Mouse (Mus musculus) MEL (cell line): Measurements from ENCODE around the gene Lct.

Experiments
- CTCF ChIP-seq, 3 experiments: IDR thresholded peaks in 2 of 3; conservative IDR thresholded peaks in 1 of 3; 2 replicates each; pipeline ENCODE4 v1.5.1; 2011 to 2012; ENCODE audit warnings: low read length in 3 of 3, low read depth in 2 of 3, mild to moderate bottlenecking in 2 of 3, improper control_type of control experiment in 1 of 3, inconsistent platforms in 1 of 3, mixed read lengths in 1 of 3, moderate library complexity in 1 of 3; ENCODE audit not compliant: control insufficient read depth in 1 of 3, insufficient read depth in 1 of 3, poor library complexity in 1 of 3, severe bottlenecking in 1 of 3
- E2F4 ChIP-seq: IDR thresholded peaks from 2 replicates; pipeline ENCODE4 v1.6.1; 2011; ENCODE audit warnings: low read depth, low read length, improper control_type of control experiment, borderline replicate concordance
- ELF1 ChIP-seq: IDR thresholded peaks from 2 replicates; pipeline ENCODE4 v1.6.1; 2014; ENCODE audit warnings: low read depth, mild to moderate bottlenecking, inconsistent platforms, low read length, improper control_type of control experiment, moderate library complexity
- GABPA ChIP-seq: IDR thresholded peaks from 2 replicates; pipeline ENCODE4 v1.6.1; 2012; ENCODE audit warnings: low read depth, mild to moderate bottlenecking, inconsistent platforms, low read length, improper control_type of control experiment, moderate library complexity
- GATA1 ChIP-seq: IDR thresholded peaks from 2 replicates; pipeline ENCODE4 v1.6.1; 2011; ENCODE audit warnings: low read depth, low read length, improper control_type of control experiment
- JUND ChIP-seq: IDR thresholded peaks from 2 replicates; pipeline ENCODE4 v1.6.1; 2011; ENCODE audit warnings: low read depth, mild to moderate bottlenecking, improper control_type of control experiment, low read length
- MAX ChIP-seq: IDR thresholded peaks from 2 replicates; pipeline ENCODE4 v1.6.1; 2011; ENCODE audit warnings: low read length, improper control_type of control experiment
- POLR2A ChIP-seq, 2 experiments: IDR thresholded peaks; 2 replicates each; pipeline ENCODE4 v1.6.1; 2011 to 2012; ENCODE audit warnings: low read length in 2 of 2, mild to moderate bottlenecking in 2 of 2, control low read depth in 1 of 2, improper control_type of control experiment in 1 of 2, low read depth in 1 of 2, moderate library complexity in 1 of 2; ENCODE audit not compliant: control insufficient read depth in 1 of 2, insufficient read depth in 1 of 2, poor library complexity in 1 of 2

DNA sequence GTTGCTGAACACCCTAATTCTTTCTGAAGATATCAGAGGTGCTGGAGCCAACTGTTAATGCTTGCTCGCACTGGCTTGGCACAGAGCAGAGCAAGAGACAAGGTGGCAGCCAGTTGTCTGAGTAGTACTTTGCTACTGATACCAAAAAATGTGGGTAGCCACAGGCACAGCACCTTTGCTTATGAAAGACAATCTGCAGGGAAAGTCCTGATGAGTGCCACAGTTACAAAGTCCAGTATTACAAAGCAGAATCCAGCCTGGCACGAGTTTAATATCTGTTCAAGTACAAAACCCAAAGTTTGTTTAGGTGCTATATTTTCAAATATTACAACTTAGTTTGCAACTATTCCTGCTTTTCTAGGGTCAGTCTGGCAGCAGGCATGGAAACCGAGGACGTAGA is 92.9 kb downstream of the Lct start:
- TF ChIP-seq POLR2A (IDR thresholded peaks at IDR 0.05; ENCODE audit: control insufficient read depth in 1 of 2, insufficient read depth in 1 of 2, low read depth in 1 of 2, low read length in 2 of 2, poor library complexity in 1 of 2), result no peak
- TF ChIP-seq MAX, result no peak
- no peak for TF ChIP-seq GABPA
- no peak for TF ChIP-seq E2F4
- no peak for TF ChIP-seq CTCF (IDR thresholded peaks at IDR 0.05 in 2 of 3, conservative IDR thresholded peaks at IDR 0.05 in 1 of 3; ENCODE audit: control insufficient read depth in 1 of 3, insufficient read depth in 1 of 3, low read depth in 2 of 3, low read length in 3 of 3, poor library complexity in 1 of 3, severe bottlenecking in 1 of 3)
- no peak for TF ChIP-seq GATA1
- no peak for TF ChIP-seq JUND
- TF ChIP-seq ELF1, result no peak
